Mouse (Mus musculus) myocyte (in vitro differentiated cells): ENCODE measurements around the gene Utp15.

Source experiments
- E2F4 ChIP-seq: IDR thresholded peaks from one replicate; pipeline ENCODE4 v1.6.1; 2011; ENCODE audit warnings: mild to moderate bottlenecking, control low read depth, moderate library complexity; ENCODE audit not compliant: insufficient read depth
- POLR2A ChIP-seq: IDR thresholded peaks from one replicate; pipeline ENCODE4 v1.6.1; 2011; ENCODE audit warnings: low read depth, mild to moderate bottlenecking, control low read depth, moderate library complexity; ENCODE audit not compliant: insufficient read length

DNA sequence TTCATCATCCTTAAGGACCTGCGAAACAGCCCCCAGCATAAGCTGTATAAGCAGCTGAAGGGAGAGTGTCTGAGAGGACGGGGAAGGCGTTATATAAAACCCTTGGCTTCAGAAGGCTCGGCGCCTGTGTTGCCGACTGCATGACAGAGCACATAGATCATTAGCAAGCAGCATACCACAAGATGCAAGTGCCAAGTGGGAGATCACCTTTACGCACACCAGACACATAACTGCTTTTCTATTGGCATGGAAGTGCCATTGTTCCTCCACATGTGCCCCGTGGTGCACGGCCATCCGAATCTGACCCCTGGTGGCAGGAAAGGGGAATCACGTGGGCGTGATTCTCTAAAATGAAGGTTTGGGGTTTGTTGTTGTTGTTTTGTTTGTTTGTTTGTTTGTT lies 40.0 kb downstream of the Utp15 start:
- no peak for TF ChIP-seq E2F4
- TF ChIP-seq POLR2A = no peak
